Mouse (Mus musculus): Measurements from ENCODE around the gene Prdx2. TPM values are rescaled to one million over a fixed set of nuclear protein-coding genes. Genes with fewer than 3 reads are reported as not detected.
A peak's percentile ranks its signal among the peaks of the same experiment; 100 is the strongest.

Gene Prdx2
- polyA plus RNA-seq, 1 experiment from 2014 or later: 2,101 TPM

DNA sequence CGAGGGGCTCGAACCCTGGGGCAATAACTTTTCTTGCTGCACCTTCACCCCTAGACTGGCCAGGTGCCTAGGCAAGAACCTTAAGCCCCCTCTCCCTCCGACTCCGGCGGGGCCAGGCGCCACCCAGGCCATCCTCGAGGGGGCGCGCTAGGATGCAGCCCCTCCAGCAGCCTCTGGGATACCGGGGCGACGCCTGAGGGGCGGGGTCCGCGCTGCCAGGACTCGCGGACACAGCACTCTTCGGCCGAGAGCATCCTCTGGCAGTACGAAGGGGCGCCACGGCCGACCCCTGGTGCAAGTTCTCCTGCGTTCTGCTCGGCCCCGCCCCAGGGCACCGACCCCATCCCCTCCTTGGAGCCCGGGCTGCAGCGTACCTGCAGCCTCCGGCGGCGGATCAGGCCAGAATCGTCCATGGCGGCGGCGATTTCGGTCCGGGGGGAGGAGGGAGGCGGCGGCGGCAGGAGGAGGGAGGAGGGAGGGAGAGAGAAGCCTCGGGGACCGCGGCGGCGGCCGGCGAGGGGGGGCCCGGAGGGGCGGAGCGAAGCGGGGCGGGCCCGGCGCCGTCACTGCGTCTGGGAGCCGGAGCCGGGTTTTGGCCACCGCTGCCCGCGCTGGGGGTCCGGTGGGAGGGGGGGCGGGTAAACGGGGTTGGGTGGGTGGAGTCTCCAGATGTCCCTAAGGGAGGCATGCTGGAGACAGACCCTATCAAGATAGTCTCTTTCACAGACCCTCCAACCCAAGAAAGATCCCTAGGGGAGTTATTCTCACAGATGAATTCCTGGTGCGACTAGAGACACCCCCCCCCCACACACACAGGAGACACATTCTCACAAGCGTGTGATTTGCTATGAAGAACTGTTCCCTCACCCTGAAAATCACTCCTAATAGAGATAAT, 23.5 kb upstream of the Prdx2 start:
- peak overlapping the region; percentile 87 for H3K4me2 ChIP-seq (ENCODE audit: low read length)
- H3K27me3 ChIP-seq (replicated peaks; ENCODE audit: control insufficient read depth, insufficient read depth, low read length): peaks cover 35% of the 10 kb centered on the region
- peak overlapping the region; percentile 67 for H3K4me3 ChIP-seq (ENCODE audit: low read depth, low read length)
- peaks cover 11% of the 10 kb centered on the region; the same call in 1 of the 2 replicates for H3K4me1 ChIP-seq (ENCODE audit: control insufficient read depth, insufficient read depth, low read length)
- DNase-seq (ENCODE audit: low spot score): peak; percentile 55
- H3K27ac ChIP-seq (ENCODE audit: low read depth, low read length): peak overlapping the region; percentile 55; the same call in 1 of the 2 replicates
- H3K9me3 ChIP-seq (replicated peaks; ENCODE audit: control insufficient read depth, low read length): no peaks in the 10 kb centered on the region
- peak; percentile 63 for ATAC-seq
- WGBS: 0% methylated on average over 38 of the region's 67 CpGs
- H3K9ac ChIP-seq (ENCODE audit: low read length): peak overlapping the region; percentile 77
- H3K36me3 ChIP-seq (ENCODE audit: control insufficient read depth, insufficient read depth, low read length): no peaks in the 10 kb centered on the region

DNA sequence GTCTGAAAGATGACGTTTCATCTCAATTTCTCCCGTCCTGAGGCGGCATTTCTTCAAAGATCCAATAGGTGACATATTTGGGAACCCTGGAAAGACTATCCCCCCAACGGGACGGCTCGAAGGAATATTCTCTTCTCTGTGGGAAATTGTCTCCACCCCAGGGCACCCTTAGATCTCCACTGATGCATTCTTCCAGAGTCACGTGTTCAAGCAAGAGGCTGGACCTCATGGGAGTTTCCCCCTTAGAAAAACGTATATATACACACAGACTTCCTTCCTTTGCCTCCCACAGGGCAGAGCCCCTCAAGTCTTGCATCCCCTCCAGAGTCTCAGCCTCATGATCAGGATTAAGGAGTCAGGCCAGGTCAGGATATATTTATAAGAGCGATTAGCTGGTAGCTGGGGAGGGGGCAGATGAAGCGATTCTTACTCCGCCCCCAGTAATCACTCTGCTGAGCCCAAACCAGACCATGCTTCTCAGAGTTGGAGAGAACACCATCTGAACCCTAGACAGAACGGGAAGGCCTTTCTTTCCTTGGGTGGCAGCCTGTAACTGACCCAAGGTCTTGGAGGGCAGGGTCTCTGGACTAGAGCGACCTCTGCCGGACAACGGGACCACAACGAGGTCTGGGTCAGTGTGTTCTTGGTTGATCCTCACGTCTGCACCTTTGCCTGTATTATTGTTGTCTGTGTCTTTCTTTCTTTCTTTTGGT, 22.7 kb upstream of the Prdx2 start, which contains the start of gene Rtbdn:
Rtbdn (plus strand) TSS at position 464 of the 713 bp plus-strand sequence.
- H3K9ac ChIP-seq (ENCODE audit: low read length): peak within 1 kb of the TSS; percentile 77
- peak within 1 kb of the TSS; percentile 67 for H3K4me3 ChIP-seq (ENCODE audit: low read depth, low read length)
- H3K9me3 ChIP-seq (replicated peaks; ENCODE audit: control insufficient read depth, low read length): no peaks in the 10 kb centered on the region
- peak; percentile 34 for DNase-seq (ENCODE audit: low spot score)
- H3K4me1 ChIP-seq (ENCODE audit: control insufficient read depth, insufficient read depth, low read length): peaks cover 11% of the 10 kb centered on the region; the same call in 1 of the 2 replicates
- H3K27me3 ChIP-seq (replicated peaks; ENCODE audit: control insufficient read depth, insufficient read depth, low read length): peaks cover 35% of the 10 kb centered on the region
- H3K4me2 ChIP-seq (ENCODE audit: low read length): peak within 1 kb of the TSS; percentile 87
- H3K27ac ChIP-seq (ENCODE audit: low read depth, low read length): peak within 1 kb of the TSS; percentile 55; the same call in 1 of the 2 replicates
- no peaks in the 10 kb centered on the region for H3K36me3 ChIP-seq (ENCODE audit: control insufficient read depth, insufficient read depth, low read length)
- WGBS: 7% methylated on average over 17 of the region's 17 CpGs
- ATAC-seq: no peak

DNA sequence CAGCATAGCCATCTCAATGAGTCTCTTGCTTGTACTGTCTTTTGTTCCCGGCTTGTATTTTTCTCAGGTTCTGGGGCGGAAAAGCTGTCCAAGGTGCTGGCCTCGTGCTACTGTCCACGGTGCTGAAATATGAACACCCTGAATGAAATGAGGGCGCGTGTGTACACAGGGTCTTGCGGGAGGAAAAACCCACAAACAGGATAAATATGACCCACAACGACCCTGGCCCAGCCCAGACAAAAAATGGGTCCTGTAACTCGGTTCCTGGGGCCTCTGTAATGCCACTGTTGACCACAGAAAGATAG, 22.2 kb upstream of the Prdx2 start:
- no peak overlapping the region for H3K27ac ChIP-seq (ENCODE audit: low read depth, low read length)
- H3K4me1 ChIP-seq (ENCODE audit: control insufficient read depth, insufficient read depth, low read length): peaks cover 11% of the 10 kb centered on the region; the same call in 1 of the 2 replicates
- H3K27me3 ChIP-seq (replicated peaks; ENCODE audit: control insufficient read depth, insufficient read depth, low read length): peaks cover 35% of the 10 kb centered on the region
- peak overlapping the region; percentile 87 for H3K4me2 ChIP-seq (ENCODE audit: low read length)
- ATAC-seq: no peak
- no peaks in the 10 kb centered on the region for H3K9me3 ChIP-seq (replicated peaks; ENCODE audit: control insufficient read depth, low read length)
- WGBS: 12% methylated on average over 9 of the region's 9 CpGs
- H3K36me3 ChIP-seq (ENCODE audit: control insufficient read depth, insufficient read depth, low read length): no peaks in the 10 kb centered on the region
- peak; percentile 23 for DNase-seq (ENCODE audit: low spot score)
- no peak overlapping the region for H3K4me3 ChIP-seq (ENCODE audit: low read depth, low read length)
- H3K9ac ChIP-seq (ENCODE audit: low read length): peak overlapping the region; percentile 77; the same call in 1 of the 2 replicates

DNA sequence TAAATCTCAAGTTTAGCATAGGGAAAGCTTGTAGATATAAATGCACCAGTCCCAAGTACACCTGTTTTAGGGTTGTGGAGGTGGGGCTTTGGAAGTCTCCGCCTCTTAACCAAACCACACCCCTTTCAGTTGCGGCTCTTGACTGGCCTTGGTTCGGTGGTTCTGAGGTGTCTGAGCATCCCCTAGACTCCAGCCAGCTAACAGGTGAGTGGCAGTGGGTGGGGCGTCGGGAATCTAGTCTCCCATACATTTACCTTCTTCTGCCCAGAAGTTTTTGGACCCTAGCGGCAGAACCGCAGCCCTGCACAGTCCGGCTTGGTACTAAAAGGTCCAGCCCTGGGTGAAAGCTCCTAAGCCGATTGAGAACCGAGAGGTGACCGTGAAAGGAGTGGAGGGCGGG, 19.6 kb upstream of the Prdx2 start:
- Histone ChIP-seq H3K4me2 (ENCODE audit: low read length) (no peak overlapping the region), H3K27me3 (replicated peaks; ENCODE audit: control insufficient read depth, insufficient read depth, low read length) (peaks cover 33% of the 10 kb centered on the region), H3K36me3 (ENCODE audit: control insufficient read depth, insufficient read depth, low read length) (no peaks in the 10 kb centered on the region), H3K4me1 (ENCODE audit: control insufficient read depth, insufficient read depth, low read length) (peaks cover 4% of the 10 kb centered on the region; the same call in 1 of the 2 replicates), H3K27ac (ENCODE audit: low read depth, low read length) (no peak overlapping the region), H3K9me3 (replicated peaks; ENCODE audit: control insufficient read depth, low read length) (no peaks in the 10 kb centered on the region), H3K9ac (ENCODE audit: low read length) (no peak overlapping the region), H3K4me3 (ENCODE audit: low read depth, low read length) (no peak overlapping the region)
- no peak for ATAC-seq
- WGBS: 18% methylated on average over 12 of the region's 12 CpGs
- DNase-seq (ENCODE audit: low spot score): no peak

DNA sequence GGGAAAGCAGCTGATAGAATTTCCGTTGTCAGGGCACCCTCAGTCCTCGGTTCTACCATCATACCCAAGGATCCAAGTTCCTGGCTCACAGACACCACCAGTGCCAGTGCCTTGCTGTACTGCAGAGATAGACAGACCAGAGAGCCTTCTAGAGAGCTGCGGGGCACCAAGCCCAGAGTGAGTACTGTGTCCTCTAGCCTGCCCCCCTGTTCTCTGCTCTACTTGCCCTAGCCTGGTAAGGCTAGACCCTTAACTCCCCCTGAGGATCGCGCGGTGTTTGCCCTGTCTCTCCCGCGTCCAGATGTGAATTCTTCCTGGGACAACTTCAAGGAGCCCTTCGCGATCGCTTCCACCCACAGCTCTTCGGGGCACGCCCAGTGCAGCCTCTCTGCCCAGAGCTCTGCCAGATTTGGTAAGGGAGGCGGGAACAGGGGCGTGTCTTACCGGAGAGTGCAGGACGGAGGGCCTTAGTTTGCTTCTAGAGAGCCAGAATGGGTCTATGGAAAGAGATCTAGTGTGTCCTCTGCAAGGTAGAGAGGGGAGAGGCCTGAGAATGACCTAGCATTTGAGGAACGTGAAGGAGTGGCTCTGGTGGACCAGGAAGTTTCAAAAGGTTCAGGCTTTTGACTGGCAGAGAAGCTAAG, 16.7 kb upstream of the Prdx2 start:
- H3K27ac ChIP-seq (ENCODE audit: low read depth, low read length): no peak overlapping the region
- WGBS: 10% methylated on average over 18 of the region's 18 CpGs
- peaks cover 14% of the 10 kb centered on the region for H3K27me3 ChIP-seq (replicated peaks; ENCODE audit: control insufficient read depth, insufficient read depth, low read length)
- peaks cover 4% of the 10 kb centered on the region for H3K36me3 ChIP-seq (ENCODE audit: control insufficient read depth, insufficient read depth, low read length)
- DNase-seq (ENCODE audit: low spot score) (no peak), ATAC-seq (no peak)
- H3K4me2 ChIP-seq (ENCODE audit: low read length): no peak overlapping the region
- H3K4me1 ChIP-seq (ENCODE audit: control insufficient read depth, insufficient read depth, low read length): no peaks in the 10 kb centered on the region
- no peaks in the 10 kb centered on the region for H3K9me3 ChIP-seq (replicated peaks; ENCODE audit: control insufficient read depth, low read length)
- no peak overlapping the region for H3K4me3 ChIP-seq (ENCODE audit: low read depth, low read length)
- no peak overlapping the region for H3K9ac ChIP-seq (ENCODE audit: low read length)

DNA sequence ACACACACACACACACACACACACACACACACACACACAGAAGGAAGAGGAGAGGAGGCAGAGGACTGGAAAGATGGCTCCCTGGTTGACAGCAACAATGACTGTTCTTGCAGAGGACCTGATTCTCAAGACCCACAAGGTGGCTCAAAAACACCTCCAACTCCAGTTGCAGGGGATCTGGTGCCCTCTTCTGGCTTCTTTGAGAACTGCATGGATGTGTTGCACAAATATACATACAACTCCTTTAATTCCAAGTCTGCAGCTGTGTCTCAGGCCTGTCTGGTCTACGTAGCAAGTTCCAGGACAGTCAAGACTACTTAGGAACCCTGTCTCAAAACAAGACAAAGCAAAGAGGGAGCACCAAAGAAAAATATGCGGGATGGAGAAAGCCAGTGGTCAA, 12.6 kb upstream of the Prdx2 start:
- Histone ChIP-seq H3K9ac (ENCODE audit: low read length) (no peak overlapping the region), H3K27ac (ENCODE audit: low read depth, low read length) (no peak overlapping the region), H3K36me3 (ENCODE audit: control insufficient read depth, insufficient read depth, low read length) (peaks cover 24% of the 10 kb centered on the region), H3K4me2 (ENCODE audit: low read length) (no peak overlapping the region), H3K9me3 (replicated peaks; ENCODE audit: control insufficient read depth, low read length) (no peaks in the 10 kb centered on the region), H3K4me1 (ENCODE audit: control insufficient read depth, insufficient read depth, low read length) (no peaks in the 10 kb centered on the region), H3K4me3 (ENCODE audit: low read depth, low read length) (no peak overlapping the region), H3K27me3 (replicated peaks; ENCODE audit: control insufficient read depth, insufficient read depth, low read length) (no peaks in the 10 kb centered on the region)
- DNase-seq (ENCODE audit: low spot score) (peak; percentile 89), ATAC-seq (peak; percentile 37)
- 42% methylated on average over 2 of the region's 2 CpGs for WGBS

DNA sequence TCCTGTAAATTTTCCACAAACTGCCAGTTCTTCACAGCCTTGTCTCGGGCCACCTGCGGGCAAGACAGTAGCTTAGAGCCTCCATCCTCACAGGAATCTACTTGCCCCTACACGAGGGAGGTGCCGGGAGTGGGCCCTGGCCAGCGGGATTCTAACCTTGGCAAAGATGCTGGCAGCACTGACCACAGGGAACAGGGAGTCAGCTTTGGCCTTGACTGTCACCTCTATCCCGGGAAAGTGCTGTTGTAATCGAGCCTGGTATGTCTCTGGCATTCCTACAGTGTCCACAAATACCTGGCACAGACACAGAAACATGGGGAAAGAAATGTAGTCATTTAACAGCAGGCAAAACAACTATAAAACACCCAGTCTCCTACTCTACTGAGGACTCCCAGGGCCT, 9.6 kb upstream of the Prdx2 start:
- DNase-seq (ENCODE audit: low spot score) (no peak), ATAC-seq (no peak)
- no peaks in the 10 kb centered on the region for H3K9me3 ChIP-seq (replicated peaks; ENCODE audit: control insufficient read depth, low read length)
- H3K4me1 ChIP-seq (ENCODE audit: control insufficient read depth, insufficient read depth, low read length): peaks cover under 1% of the 10 kb centered on the region; the same call in 1 of the 2 replicates
- H3K36me3 ChIP-seq (ENCODE audit: control insufficient read depth, insufficient read depth, low read length): peaks cover 29% of the 10 kb centered on the region
- H3K4me3 ChIP-seq (ENCODE audit: low read depth, low read length): no peak overlapping the region
- no peak overlapping the region for H3K9ac ChIP-seq (ENCODE audit: low read length)
- H3K27me3 ChIP-seq (replicated peaks; ENCODE audit: control insufficient read depth, insufficient read depth, low read length): no peaks in the 10 kb centered on the region
- WGBS: 92% methylated on average over 7 of the region's 7 CpGs
- no peak overlapping the region for H3K27ac ChIP-seq (ENCODE audit: low read depth, low read length)
- H3K4me2 ChIP-seq (ENCODE audit: low read length): no peak overlapping the region

DNA sequence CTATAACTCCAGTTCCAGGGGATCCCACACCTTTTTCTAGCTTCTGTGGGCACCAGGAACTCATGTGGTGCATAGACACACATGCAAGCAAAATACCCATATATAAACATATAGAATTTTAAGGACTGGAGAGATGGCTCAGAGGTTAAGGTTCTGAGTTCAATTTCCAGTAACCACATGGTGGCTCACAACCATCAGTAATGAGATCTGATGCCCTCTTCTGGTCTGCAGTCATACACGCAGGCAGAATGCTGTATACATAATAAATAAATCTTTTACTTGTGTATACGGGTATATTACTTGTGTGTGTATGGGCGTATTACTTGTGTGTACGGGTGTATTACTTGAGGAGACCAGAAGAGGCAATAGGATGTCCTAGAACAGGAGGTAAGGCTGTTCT, 5.4 kb upstream of the Prdx2 start:
- H3K27ac ChIP-seq (ENCODE audit: low read depth, low read length): no peak overlapping the region
- 89% methylated on average over 4 of the region's 4 CpGs for WGBS
- peaks cover 13% of the 10 kb centered on the region for H3K4me1 ChIP-seq (ENCODE audit: control insufficient read depth, insufficient read depth, low read length)
- no peak overlapping the region for H3K9ac ChIP-seq (ENCODE audit: low read length)
- no peak overlapping the region for H3K4me2 ChIP-seq (ENCODE audit: low read length)
- peaks cover 22% of the 10 kb centered on the region for H3K36me3 ChIP-seq (ENCODE audit: control insufficient read depth, insufficient read depth, low read length)
- H3K27me3 ChIP-seq (replicated peaks; ENCODE audit: control insufficient read depth, insufficient read depth, low read length): no peaks in the 10 kb centered on the region
- ATAC-seq (no peak), DNase-seq (ENCODE audit: low spot score) (no peak)
- no peaks in the 10 kb centered on the region for H3K9me3 ChIP-seq (replicated peaks; ENCODE audit: control insufficient read depth, low read length)
- no peak overlapping the region for H3K4me3 ChIP-seq (ENCODE audit: low read depth, low read length)
